Mouse (Mus musculus) thymus, postnatal 0 days (tissue): ENCODE measurements around the gene Abcc9. TPM values are rescaled to one million over a fixed set of nuclear protein-coding genes. Genes with fewer than 3 reads are reported as not detected.

ENCODE experiments used
- DNase-seq: peaks from one replicate; pipeline ENCODE4 v3.0.0-alpha.2; 2015; ENCODE audit warnings: low spot score
- polyA plus RNA-seq: library from polyadenylated mRNA; unstranded; fragments of >200 nt; fragmentation: Nextera tagmentation; extraction: Ambion mirVana; gene quantifications from 2 replicates; pipeline ENCODE4 v1.2.1, GENCODE M21; 2015

The Abcc9 gene
- polyA plus RNA-seq, 1 experiment from 2014 or later, result 1.5 TPM

GRCm38 (mm10) chr6:142616659-142617058, 85.5 kb downstream of the Abcc9 start:
- no peak for DNase-seq

GRCm38 (mm10) chr6:142614324-142614723, 87.8 kb downstream of the Abcc9 start:
- no peak for DNase-seq

GRCm38 (mm10) chr6:142612366-142612765, 89.7 kb downstream of the Abcc9 start:
- no peak for DNase-seq

- no peak for DNase-seq
Measured at GRCm38 (mm10) chr6:142609401-142610373, 92.4 kb downstream of the Abcc9 start.

GRCm38 (mm10) chr6:142607080-142607479, 95.0 kb downstream of the Abcc9 start:
- no peak for DNase-seq

GRCm38 (mm10) chr6:142602772-142603171, 99.3 kb downstream of the Abcc9 start:
- no peak for DNase-seq

- no peak for DNase-seq
Measured at GRCm38 (mm10) chr6:142578831-142579230, 123.3 kb downstream of the Abcc9 start.

GRCm38 (mm10) chr6:142577801-142578200, 124.3 kb downstream of the Abcc9 start:
- no peak for DNase-seq

- peak; percentile 32 for DNase-seq
Measured at GRCm38 (mm10) chr6:142572876-142573275, 129.2 kb downstream of the Abcc9 start.

GRCm38 (mm10) chr6:142571629-142572360, 130.3 kb downstream of the Abcc9 start:
- peak; percentile 28 for DNase-seq

- DNase-seq, result peak; percentile 44
Measured at GRCm38 (mm10) chr6:142571055-142571618, 131.0 kb downstream of the Abcc9 start, which contains the start of gene Kcnj8. TSS of gene Kcnj8 (minus strand) at chr6:142571614.

- no peak for DNase-seq
Measured at GRCm38 (mm10) chr6:142570046-142570770, 131.9 kb downstream of the Abcc9 start.

- DNase-seq, result no peak
Measured at GRCm38 (mm10) chr6:142568713-142569357, 133.3 kb downstream of the Abcc9 start.

- DNase-seq, result peak; percentile 66
Measured at GRCm38 (mm10) chr6:142567452-142567851, 134.7 kb downstream of the Abcc9 start.

- DNase-seq, result no peak
Measured at GRCm38 (mm10) chr6:142564746-142565145, 137.4 kb downstream of the Abcc9 start.

- peak; percentile 67 for DNase-seq
Measured at GRCm38 (mm10) chr6:142561151-142561550, 141.0 kb downstream of the Abcc9 start.

GRCm38 (mm10) chr6:142558772-142559679, 143.1 kb downstream of the Abcc9 start:
- DNase-seq, result no peak

GRCm38 (mm10) chr6:142558076-142558475, 144.0 kb downstream of the Abcc9 start:
- DNase-seq, result no peak

- no peak for DNase-seq
Measured at GRCm38 (mm10) chr6:142555988-142556387, 146.1 kb downstream of the Abcc9 start.
